Mouse (Mus musculus): ENCODE results near the gene Fam243.

Gene Fam243

GRCm38 (mm10) chr16:92319353-92320109, 1.7 kb downstream of the Fam243 start:
- DNase-seq (ENCODE audit: low read depth): peak; percentile 63

- DNase-seq (ENCODE audit: low read depth): no peak
Observed at GRCm38 (mm10) chr16:92316049-92316738, 5.0 kb downstream of the Fam243 start.

- peak; percentile 46 for DNase-seq (ENCODE audit: low read depth)
Observed at GRCm38 (mm10) chr16:92313953-92314741, 7.1 kb downstream of the Fam243 start.

GRCm38 (mm10) chr16:92309126-92309525, 12.1 kb downstream of the Fam243 start:
- DNase-seq (ENCODE audit: low read depth): no peak

- DNase-seq (ENCODE audit: low read depth): no peak
Observed at GRCm38 (mm10) chr16:92307947-92308346, 13.3 kb downstream of the Fam243 start.

GRCm38 (mm10) chr16:92305519-92305918, 15.7 kb downstream of the Fam243 start:
- no peak for DNase-seq (ENCODE audit: low read depth)

- DNase-seq (ENCODE audit: low read depth): no peak
Observed at GRCm38 (mm10) chr16:92302506-92302905, 18.7 kb downstream of the Fam243 start.

- no peak for DNase-seq (ENCODE audit: low read depth)
Observed at GRCm38 (mm10) chr16:92301989-92302388, 19.3 kb downstream of the Fam243 start.

- DNase-seq (ENCODE audit: low read depth): no peak
Observed at GRCm38 (mm10) chr16:92301412-92301806, 19.8 kb downstream of the Fam243 start.

GRCm38 (mm10) chr16:92300649-92301411, 20.4 kb downstream of the Fam243 start, which contains the start of gene Smim11:
Gene Smim11, plus strand, starts transcription at chr16:92301286.
- peak; percentile 97 for DNase-seq (ENCODE audit: low read depth)

GRCm38 (mm10) chr16:92295328-92295727, 25.9 kb downstream of the Fam243 start:
- DNase-seq (ENCODE audit: low read depth): no peak

GRCm38 (mm10) chr16:92294267-92294970, 26.8 kb downstream of the Fam243 start:
- no peak for DNase-seq (ENCODE audit: low read depth)

- no peak for DNase-seq (ENCODE audit: low read depth)
Observed at GRCm38 (mm10) chr16:92292101-92292500, 29.1 kb downstream of the Fam243 start, which contains the start of gene Kcne2. Gene Kcne2, plus strand, starts transcription at chr16:92292389.

GRCm38 (mm10) chr16:92290045-92290444, 31.2 kb downstream of the Fam243 start:
- no peak for DNase-seq (ENCODE audit: low read depth)

GRCm38 (mm10) chr16:92288778-92289177, 32.5 kb downstream of the Fam243 start:
- no peak for DNase-seq (ENCODE audit: low read depth)

GRCm38 (mm10) chr16:92286609-92287008, 34.6 kb downstream of the Fam243 start:
- peak; percentile 72 for DNase-seq (ENCODE audit: low read depth)

GRCm38 (mm10) chr16:92285068-92285467, 36.2 kb downstream of the Fam243 start:
- DNase-seq (ENCODE audit: low read depth): no peak

GRCm38 (mm10) chr16:92282671-92283070, 38.6 kb downstream of the Fam243 start:
- no peak for DNase-seq (ENCODE audit: low read depth)

- no peak for DNase-seq (ENCODE audit: low read depth)
Observed at GRCm38 (mm10) chr16:92275526-92275925, 45.7 kb downstream of the Fam243 start.

GRCm38 (mm10) chr16:92274516-92274915, 46.7 kb downstream of the Fam243 start:
- DNase-seq (ENCODE audit: low read depth): no peak

Measured in c-Kit-positive CD71-negative TER-119-negative erythroid progenitor cells, embryonic 14.5 days (primary cell).